Mouse (Mus musculus) lung, embryonic 16.5 days (tissue): ENCODE measurements around the gene Cntnap5a. TPM values are rescaled to one million over a fixed set of nuclear protein-coding genes. Genes with fewer than 3 reads are reported as not detected.

Experiments used
- ATAC-seq: fragments of 200-750 bp; cut with Nextera tagmentation; 2 replicates; pipeline ENCODE4 v1.8.0; 2017; ENCODE audit warnings: low read depth, mild to moderate bottlenecking, moderate library complexity
- H3K27ac ChIP-seq: fragments of 300-500 bp; sonication (generic); 2 replicates; pipeline ENCODE4 v1.5.1; 2014; ENCODE audit warnings: mild to moderate bottlenecking, control low read depth, low read length
- H3K27me3 ChIP-seq: fragments of 300-500 bp; sonication (generic); 2 replicates; pipeline ENCODE4 v1.6.1; 2014; ENCODE audit warnings: low read depth, low read length, mixed read lengths; ENCODE audit not compliant: control insufficient read depth, insufficient read depth
- H3K36me3 ChIP-seq: fragments of 300-500 bp; sonication (generic); 2 replicates; pipeline ENCODE4 v1.6.1; 2014; ENCODE audit warnings: low read length; ENCODE audit not compliant: control insufficient read depth, insufficient read depth
- H3K4me1 ChIP-seq: fragments of 300-500 bp; sonication (generic); replicated peaks from 2 replicates; pipeline ENCODE4 v1.6.1; 2014; ENCODE audit warnings: low read length, mixed read lengths; ENCODE audit not compliant: control insufficient read depth, insufficient read depth
- H3K4me2 ChIP-seq: fragments of 300-500 bp; sonication (generic); 2 replicates; pipeline ENCODE4 v1.6.1; 2014; ENCODE audit warnings: low read depth, low read length, control low read depth
- H3K4me3 ChIP-seq: fragments of 300-500 bp; sonication (generic); 2 replicates; pipeline ENCODE4 v1.5.1; 2014; ENCODE audit warnings: mild to moderate bottlenecking, low read length, control low read depth
- H3K9ac ChIP-seq: fragments of 300-500 bp; sonication (generic); 2 replicates; pipeline ENCODE4 v1.6.1; 2014; ENCODE audit warnings: low read length, control low read depth
- H3K9me3 ChIP-seq: fragments of 300-500 bp; sonication (generic); 2 replicates; pipeline ENCODE4 v1.6.1; 2016; ENCODE audit warnings: low read length; ENCODE audit not compliant: control insufficient read depth
- WGBS: fragments of 180-500 bp; shearing (Covaris S2); extraction: QIAGEN DNeasy Blood & Tissue Kit; methylation state at CpG from one replicate; pipeline ENCODE4 v1.1.7; 2014; 5-methylcytosine and 5-hydroxymethylcytosine counted together
- polyA plus RNA-seq: library from polyadenylated mRNA; unstranded; fragments of >200 nt; fragmentation: Nextera tagmentation; extraction: Ambion mirVana; gene quantifications from 2 replicates; pipeline ENCODE4 v1.2.1, GENCODE M21; 2015

Cntnap5a gene
- polyA plus RNA-seq, 1 experiment from 2014 or later, result not detected

DNA sequence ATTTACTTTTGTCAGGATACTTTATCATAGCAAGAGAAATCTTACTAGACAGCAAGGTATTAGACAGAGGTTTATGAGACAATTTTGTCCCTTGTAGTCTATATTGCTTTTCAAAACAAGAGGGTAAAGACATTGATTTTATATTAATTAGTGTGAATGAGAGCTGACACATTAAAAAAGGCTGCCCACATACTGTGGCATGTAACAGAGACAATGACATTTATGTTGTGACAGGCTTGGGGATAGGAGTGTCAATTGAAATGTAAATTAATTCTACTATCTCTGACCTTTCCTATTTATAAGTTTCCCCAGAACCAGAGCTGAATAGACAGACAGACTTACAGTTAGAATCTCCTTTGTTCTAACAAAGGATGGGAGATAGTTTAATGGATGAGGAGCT, 596.6 kb downstream of the Cntnap5a start:
- no peak for ATAC-seq
- no peaks in the 10 kb centered on the region for H3K9me3 ChIP-seq
- H3K4me1 ChIP-seq, result no peaks in the 10 kb centered on the region
- H3K9ac ChIP-seq, result no peak overlapping the region
- H3K4me2 ChIP-seq, result no peak overlapping the region
- no peak overlapping the region for H3K27ac ChIP-seq
- H3K36me3 ChIP-seq, result no peaks in the 10 kb centered on the region
- no peak overlapping the region for H3K4me3 ChIP-seq
- no peaks in the 10 kb centered on the region for H3K27me3 ChIP-seq

DNA sequence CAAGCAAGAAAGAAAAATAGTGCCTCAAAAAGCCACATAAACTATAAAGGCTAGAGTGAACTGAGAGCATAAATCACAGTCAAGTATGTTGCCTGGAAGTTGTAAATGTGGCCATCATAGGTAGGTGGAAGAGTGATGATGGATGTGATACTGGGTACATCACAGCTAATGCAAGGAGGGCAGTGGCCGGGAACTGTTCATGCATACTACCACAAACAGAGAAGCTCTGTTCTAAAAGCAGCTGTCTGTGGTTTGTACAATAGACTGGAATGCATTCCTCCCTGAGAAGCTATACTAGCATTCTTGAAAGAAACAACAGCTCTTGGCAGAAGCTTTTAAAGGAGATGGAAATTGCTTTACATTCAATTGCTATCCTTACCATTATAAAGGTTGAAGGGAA, 599.4 kb downstream of the Cntnap5a start:
- Histone ChIP-seq H3K36me3 (no peaks in the 10 kb centered on the region), H3K4me3 (no peak overlapping the region), H3K4me2 (no peak overlapping the region), H3K27me3 (no peaks in the 10 kb centered on the region), H3K27ac (no peak overlapping the region), H3K4me1 (no peaks in the 10 kb centered on the region), H3K9me3 (no peaks in the 10 kb centered on the region), H3K9ac (no peak overlapping the region)
- 59% methylated on average over 1 of the region's 1 CpGs for WGBS
- ATAC-seq, result no peak

DNA sequence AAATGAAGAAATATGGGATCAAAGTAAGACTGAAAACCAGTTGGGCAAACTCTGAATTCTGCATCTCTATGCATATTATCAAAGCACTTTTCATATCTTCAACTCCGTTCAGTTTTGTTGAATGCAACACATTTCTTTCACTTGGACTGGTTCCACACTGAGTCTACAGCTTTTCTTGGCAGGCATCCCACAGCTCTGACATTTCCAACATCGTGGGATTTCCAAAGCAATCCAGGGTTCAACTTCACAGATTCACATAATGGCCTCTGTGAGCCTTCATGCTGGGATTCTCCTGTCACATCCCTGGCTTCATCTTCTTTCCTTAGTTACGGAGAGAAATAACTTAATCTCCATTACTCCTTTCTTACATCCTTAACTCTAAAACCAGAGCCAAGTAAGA, 622.0 kb downstream of the Cntnap5a start:
- no peaks in the 10 kb centered on the region for H3K36me3 ChIP-seq
- no peaks in the 10 kb centered on the region for H3K9me3 ChIP-seq
- 50% methylated on average over 3 of the region's 3 CpGs for WGBS
- no peak overlapping the region for H3K4me2 ChIP-seq
- no peak overlapping the region for H3K4me3 ChIP-seq
- H3K4me1 ChIP-seq, result no peaks in the 10 kb centered on the region
- no peak overlapping the region for H3K27ac ChIP-seq
- no peak for ATAC-seq
- H3K27me3 ChIP-seq, result no peaks in the 10 kb centered on the region
- H3K9ac ChIP-seq, result no peak overlapping the region

DNA sequence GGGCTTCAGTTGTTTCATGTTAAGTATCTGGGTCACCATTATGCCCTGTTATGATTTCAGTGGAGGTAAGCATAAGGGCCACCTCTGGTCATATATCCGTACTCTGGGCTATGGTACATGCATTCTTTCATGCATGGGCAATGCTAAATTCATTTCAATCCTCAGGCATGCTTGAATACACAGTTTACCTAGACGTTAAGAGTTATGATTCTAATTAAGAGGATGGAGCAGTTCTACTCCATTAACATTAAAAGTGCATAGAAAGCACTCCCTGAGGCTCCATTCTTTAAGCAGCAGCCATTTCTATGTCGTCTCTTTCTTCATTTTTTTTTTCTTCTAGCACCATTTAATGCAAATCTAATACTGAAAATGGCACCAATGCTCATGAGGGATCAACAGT, 627.0 kb downstream of the Cntnap5a start:
- Histone ChIP-seq H3K4me2 (no peak overlapping the region), H3K27ac (no peak overlapping the region), H3K4me1 (no peaks in the 10 kb centered on the region), H3K9me3 (no peaks in the 10 kb centered on the region), H3K9ac (no peak overlapping the region), H3K4me3 (no peak overlapping the region), H3K36me3 (no peaks in the 10 kb centered on the region), H3K27me3 (no peaks in the 10 kb centered on the region)
- no peak for ATAC-seq
- 61% methylated on average over 3 of the region's 3 CpGs for WGBS

DNA sequence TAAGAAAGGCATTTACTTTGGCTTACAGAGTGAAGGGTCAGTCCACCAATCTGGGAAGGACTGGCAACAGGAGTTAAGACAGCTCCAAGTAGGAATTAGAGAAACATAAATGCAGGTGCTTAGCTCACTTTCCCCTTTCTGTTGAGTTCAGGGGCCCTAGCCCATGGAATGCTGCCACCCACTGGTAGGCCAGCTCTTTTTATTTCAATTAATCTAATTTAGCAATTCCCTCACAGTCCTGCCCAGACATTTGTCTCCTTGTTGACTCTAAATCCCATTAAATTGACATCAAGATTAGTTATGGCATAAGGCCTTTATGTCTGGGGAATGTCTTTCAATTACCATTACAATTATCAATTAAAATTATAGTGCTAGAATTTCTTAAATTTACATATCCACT, 628.7 kb downstream of the Cntnap5a start:
- Histone ChIP-seq H3K9ac (no peak overlapping the region), H3K36me3 (no peaks in the 10 kb centered on the region), H3K4me3 (no peak overlapping the region), H3K4me2 (no peak overlapping the region), H3K4me1 (no peaks in the 10 kb centered on the region), H3K27me3 (no peaks in the 10 kb centered on the region), H3K9me3 (no peaks in the 10 kb centered on the region), H3K27ac (no peak overlapping the region)
- no peak for ATAC-seq

DNA sequence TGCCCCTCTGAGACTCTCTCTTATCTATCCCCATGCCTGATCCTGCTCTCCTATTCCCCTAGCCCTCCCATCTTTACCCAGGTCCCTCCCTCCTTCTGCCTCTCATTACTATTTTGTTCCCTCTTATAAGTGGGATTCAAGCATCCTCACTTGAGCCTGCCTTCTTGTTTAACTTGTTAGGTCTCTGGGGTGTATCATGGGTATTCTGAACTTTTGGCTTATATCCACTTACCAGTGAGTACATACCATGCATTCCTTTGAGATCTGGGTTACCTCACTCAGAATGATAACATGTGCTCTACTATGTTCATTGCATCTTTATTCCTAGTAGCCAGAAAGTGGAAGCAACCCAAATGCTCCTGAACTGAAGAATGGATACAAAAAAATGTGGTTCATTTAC, 639.9 kb downstream of the Cntnap5a start:
- no peak overlapping the region for H3K9ac ChIP-seq
- no peaks in the 10 kb centered on the region for H3K9me3 ChIP-seq
- no peak overlapping the region for H3K4me3 ChIP-seq
- H3K36me3 ChIP-seq, result no peaks in the 10 kb centered on the region
- H3K27me3 ChIP-seq, result no peaks in the 10 kb centered on the region
- H3K27ac ChIP-seq, result no peak overlapping the region
- H3K4me1 ChIP-seq, result no peaks in the 10 kb centered on the region
- ATAC-seq, result peak; percentile 70
- H3K4me2 ChIP-seq, result no peak overlapping the region

DNA sequence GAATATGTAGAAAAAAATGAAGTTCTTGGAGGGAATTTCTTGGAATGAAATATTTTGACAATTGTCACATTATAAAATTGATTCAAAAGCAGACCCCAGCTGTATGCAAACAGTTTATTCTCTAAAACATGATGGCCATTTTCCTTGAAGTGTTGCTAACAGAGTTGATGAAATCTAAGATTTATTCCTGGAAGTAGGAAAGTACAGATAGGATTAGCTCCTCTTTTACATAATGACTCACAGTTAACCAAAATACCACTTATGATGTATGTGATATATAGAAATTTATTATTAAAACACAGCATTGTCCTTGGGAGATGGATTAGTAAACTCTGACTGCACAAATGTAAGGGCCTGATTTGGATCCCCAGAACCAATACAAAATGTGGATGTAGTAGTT, 669.1 kb downstream of the Cntnap5a start:
- H3K27me3 ChIP-seq, result no peaks in the 10 kb centered on the region

DNA sequence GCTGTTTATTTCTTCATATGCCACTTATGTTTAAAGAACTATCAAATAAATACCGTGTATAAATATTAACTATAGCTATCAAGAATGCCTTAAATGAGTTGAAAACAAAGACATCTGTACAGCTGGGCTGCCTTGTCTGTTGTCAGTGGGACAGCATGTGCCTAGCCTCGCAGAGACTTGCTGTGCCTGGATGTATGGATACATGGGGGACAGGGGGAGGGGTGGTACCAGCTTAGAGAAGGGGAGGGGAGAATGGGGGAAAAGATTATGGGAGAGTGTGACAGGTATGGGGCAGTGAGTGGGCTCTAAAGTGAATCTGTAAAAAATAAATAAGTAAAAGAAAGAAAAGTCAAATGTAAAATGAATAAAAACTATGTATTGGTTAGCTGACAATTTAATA, 681.0 kb downstream of the Cntnap5a start:
- ATAC-seq, result no peak
- no peaks in the 10 kb centered on the region for H3K36me3 ChIP-seq

More for the DNA sequence above, 669.1 kb downstream of the Cntnap5a start:
- Histone ChIP-seq H3K4me2 (no peak overlapping the region), H3K9ac (no peak overlapping the region), H3K4me1 (no peaks in the 10 kb centered on the region), H3K4me3 (no peak overlapping the region), H3K9me3 (no peaks in the 10 kb centered on the region), H3K36me3 (no peaks in the 10 kb centered on the region), H3K27ac (no peak overlapping the region)
- ATAC-seq, result no peak

DNA sequence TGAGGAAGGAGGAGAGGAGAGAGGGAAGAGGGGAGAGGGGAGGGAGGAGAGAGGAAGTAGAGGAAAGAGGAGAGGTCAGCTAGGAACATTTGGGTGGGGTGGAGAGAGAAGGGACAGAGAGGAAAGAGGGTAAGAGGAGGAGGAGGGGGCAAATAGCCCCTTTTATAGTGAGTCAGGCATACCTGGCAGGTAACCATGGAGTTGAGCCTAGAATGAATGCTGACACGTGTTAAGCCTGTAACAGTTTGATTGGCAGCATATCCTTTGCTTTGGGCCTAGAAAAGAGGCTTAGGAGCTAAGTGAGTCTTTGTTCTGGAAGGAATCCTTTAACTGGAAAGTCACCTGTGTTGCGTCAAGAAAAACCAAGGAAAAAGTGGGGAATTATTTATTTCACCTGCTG, 681.6 kb downstream of the Cntnap5a start:
- Histone ChIP-seq H3K4me2 (no peak overlapping the region), H3K9ac (no peak overlapping the region), H3K4me1 (no peaks in the 10 kb centered on the region), H3K4me3 (no peak overlapping the region), H3K36me3 (no peaks in the 10 kb centered on the region), H3K9me3 (no peaks in the 10 kb centered on the region), H3K27ac (no peak overlapping the region), H3K27me3 (no peaks in the 10 kb centered on the region)
- no peak for ATAC-seq
- 37% methylated on average over 2 of the region's 2 CpGs for WGBS

More for the DNA sequence above, 681.0 kb downstream of the Cntnap5a start:
- Histone ChIP-seq H3K4me3 (no peak overlapping the region), H3K27ac (no peak overlapping the region), H3K9ac (no peak overlapping the region), H3K27me3 (no peaks in the 10 kb centered on the region), H3K4me2 (no peak overlapping the region), H3K4me1 (no peaks in the 10 kb centered on the region), H3K9me3 (no peaks in the 10 kb centered on the region)
- 55% methylated on average over 2 of the region's 2 CpGs for WGBS

DNA sequence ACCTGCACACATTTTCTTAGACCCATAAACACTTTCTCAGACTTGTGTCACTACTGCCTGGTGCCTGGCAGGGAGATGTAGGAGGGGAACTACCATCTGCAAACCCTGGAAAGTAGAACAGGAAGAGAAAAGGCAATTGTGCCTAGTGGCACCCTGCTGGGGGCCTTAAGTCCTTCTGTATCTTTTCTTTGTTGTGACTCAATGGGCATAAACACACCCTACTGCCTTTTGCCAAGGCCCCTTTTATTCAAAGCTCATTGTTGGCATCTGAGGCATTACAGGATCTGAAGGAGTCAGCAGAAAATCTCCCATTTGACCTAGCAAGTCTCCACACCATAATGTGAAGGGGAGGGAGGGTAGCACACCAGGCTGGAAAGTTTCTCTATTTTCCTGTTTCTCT, 682.2 kb downstream of the Cntnap5a start:
- Histone ChIP-seq H3K4me3 (no peak overlapping the region), H3K36me3 (no peaks in the 10 kb centered on the region), H3K9me3 (no peaks in the 10 kb centered on the region), H3K4me2 (no peak overlapping the region), H3K9ac (no peak overlapping the region), H3K27me3 (no peaks in the 10 kb centered on the region), H3K4me1 (no peaks in the 10 kb centered on the region), H3K27ac (no peak overlapping the region)
- no peak for ATAC-seq
